Mouse (Mus musculus): ENCODE measurements at regions not wholly inside any gene's neighbourhood (a gene's known extent, or its start where the extent isn't known, plus 50 kb on each side); places are given as distances from the start of the nearest gene placed in this dataset.

DNA sequence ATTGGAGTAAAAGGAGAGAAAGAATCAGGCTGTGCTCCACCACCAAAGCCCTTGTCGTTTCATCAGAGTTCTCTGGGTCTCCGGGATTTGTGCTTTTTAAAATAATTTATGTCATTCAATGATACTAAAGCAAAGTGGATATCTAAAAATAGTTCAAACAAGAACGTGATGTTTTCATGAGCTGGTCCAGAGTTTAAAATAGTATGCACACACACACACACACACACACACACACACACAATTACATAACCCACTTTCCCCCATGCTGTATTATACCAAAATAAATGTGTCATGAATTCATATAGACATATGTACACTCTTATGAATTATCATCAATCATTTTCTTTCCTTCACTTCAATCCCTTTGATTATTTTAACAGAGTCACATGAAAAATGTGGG, 118.5 kb upstream of the Gdnf start:
- TF ChIP-seq POLR2A (IDR thresholded peaks at IDR 0.05; ENCODE audit: insufficient read depth, low read depth, low read length): no peak
- no peak for TF ChIP-seq CTCF (IDR thresholded peaks at IDR 0.05; ENCODE audit: insufficient read depth, low read depth, low read length)

DNA sequence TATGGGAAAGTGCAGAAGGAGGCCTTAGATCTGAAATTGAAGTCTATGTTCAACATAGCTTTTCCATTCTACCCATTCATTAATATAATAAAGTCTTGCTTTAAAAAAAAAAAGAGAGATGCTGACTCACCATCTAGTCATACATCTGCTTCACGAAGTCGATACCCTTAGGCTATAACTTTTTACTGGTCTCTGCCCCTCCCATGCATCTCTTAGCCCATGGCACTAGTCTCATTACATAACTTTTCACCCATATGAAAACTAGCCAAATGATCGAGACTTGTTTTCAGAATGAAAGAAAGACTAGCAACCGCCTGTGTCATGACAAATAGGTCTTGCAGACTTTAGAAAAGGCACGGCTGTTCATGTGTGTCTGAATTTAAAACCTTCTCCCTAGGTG, 116.6 kb upstream of the Gdnf start:
- H3K4me3 ChIP-seq (ENCODE audit: insufficient read depth, low read depth, low read length): no peak overlapping the region
- H3K4me1 ChIP-seq (ENCODE audit: control insufficient read depth, insufficient read depth, low read length): no peaks in the 10 kb centered on the region
- TF ChIP-seq CTCF (IDR thresholded peaks at IDR 0.05; ENCODE audit: insufficient read depth, low read depth, low read length): no peak
- no peak for TF ChIP-seq POLR2A (IDR thresholded peaks at IDR 0.05; ENCODE audit: insufficient read depth, low read depth, low read length)
- H3K27ac ChIP-seq (ENCODE audit: insufficient read depth, low read depth, low read length): no peak overlapping the region
- 80% methylated on average over 5 of the region's 5 CpGs for WGBS

More for the DNA sequence above, 118.5 kb upstream of the Gdnf start:
- WGBS: 68% methylated on average over 3 of the region's 3 CpGs
- Histone ChIP-seq H3K27ac (ENCODE audit: insufficient read depth, low read depth, low read length) (no peak overlapping the region), H3K4me3 (ENCODE audit: insufficient read depth, low read depth, low read length) (no peak overlapping the region), H3K4me1 (ENCODE audit: control insufficient read depth, insufficient read depth, low read length) (no peaks in the 10 kb centered on the region)

DNA sequence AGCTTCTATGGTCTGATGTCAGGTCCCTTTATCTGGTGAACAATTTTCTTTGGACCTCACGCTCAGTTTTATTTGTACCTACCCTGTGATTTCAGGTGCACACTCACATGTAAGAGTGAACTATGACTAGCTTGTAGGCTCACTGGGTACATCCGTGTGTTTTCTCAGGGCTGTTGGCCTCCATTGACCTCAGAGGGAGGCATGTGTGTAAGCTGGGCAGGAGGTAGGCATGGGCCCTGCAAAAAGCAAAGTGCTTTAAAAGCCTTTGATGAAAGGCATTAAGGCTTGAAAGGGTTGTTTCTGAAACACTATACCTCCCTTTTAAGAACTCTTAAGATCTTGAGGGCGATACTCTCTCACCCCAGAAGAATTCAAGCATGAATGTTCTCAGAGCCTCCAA, 112.9 kb upstream of the Gdnf start:
- Histone ChIP-seq H3K27ac (ENCODE audit: insufficient read depth, low read depth, low read length) (no peak overlapping the region), H3K4me1 (ENCODE audit: control insufficient read depth, insufficient read depth, low read length) (no peaks in the 10 kb centered on the region), H3K4me3 (ENCODE audit: insufficient read depth, low read depth, low read length) (no peak overlapping the region)
- TF ChIP-seq POLR2A (IDR thresholded peaks at IDR 0.05; ENCODE audit: insufficient read depth, low read depth, low read length): no peak
- TF ChIP-seq CTCF (IDR thresholded peaks at IDR 0.05; ENCODE audit: insufficient read depth, low read depth, low read length): no peak
- 51% methylated on average over 3 of the region's 3 CpGs for WGBS

DNA sequence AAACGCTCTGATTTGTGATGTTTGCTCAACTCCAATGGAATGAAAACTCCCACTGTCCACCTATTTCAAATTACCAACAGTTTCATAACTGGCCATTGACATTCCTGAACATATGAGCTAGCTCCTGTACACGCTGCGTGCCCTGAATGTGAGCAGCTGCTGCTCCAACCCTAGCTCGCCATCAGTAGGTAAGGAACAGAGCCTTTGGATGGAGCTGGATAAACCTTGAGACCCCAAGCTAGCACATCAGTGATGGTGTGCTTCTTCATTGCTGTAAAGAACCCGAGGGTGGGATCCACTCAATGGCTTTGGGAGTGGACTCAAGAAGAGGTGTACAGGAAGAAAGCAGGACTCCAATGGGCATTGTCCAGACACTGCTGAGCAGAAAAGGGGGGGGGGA, 101.8 kb upstream of the Gdnf start:
- WGBS: 93% methylated on average over 5 of the region's 5 CpGs
- H3K4me3 ChIP-seq (ENCODE audit: insufficient read depth, low read depth, low read length): no peak overlapping the region
- no peak overlapping the region for H3K27ac ChIP-seq (ENCODE audit: insufficient read depth, low read depth, low read length)
- TF ChIP-seq CTCF (IDR thresholded peaks at IDR 0.05; ENCODE audit: insufficient read depth, low read depth, low read length) (no peak), POLR2A (IDR thresholded peaks at IDR 0.05; ENCODE audit: insufficient read depth, low read depth, low read length) (no peak)
- no peaks in the 10 kb centered on the region for H3K4me1 ChIP-seq (ENCODE audit: control insufficient read depth, insufficient read depth, low read length)

DNA sequence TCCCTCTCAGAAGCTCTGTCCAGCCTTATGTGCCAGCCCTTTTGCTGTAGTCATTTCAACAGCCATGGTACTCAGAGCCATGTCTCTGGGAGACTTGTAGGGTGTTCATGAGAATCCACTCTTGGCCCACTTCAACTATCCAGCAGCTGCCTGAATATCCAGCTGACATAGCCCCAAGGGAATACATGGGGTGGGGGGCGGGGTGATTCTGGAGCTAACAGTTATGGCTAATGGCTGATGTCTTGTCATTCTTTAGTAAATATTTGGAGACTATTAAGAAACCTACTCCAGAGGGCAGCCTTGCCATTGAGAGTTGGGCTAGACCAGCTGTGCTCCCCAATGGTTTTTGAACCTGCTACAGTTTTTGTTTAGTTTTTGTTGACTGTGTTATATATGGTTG, 96.0 kb upstream of the Gdnf start:
- WGBS: 87% methylated on average over 1 of the region's 1 CpGs
- TF ChIP-seq CTCF (IDR thresholded peaks at IDR 0.05; ENCODE audit: insufficient read depth, low read depth, low read length): no peak
- no peak for TF ChIP-seq POLR2A (IDR thresholded peaks at IDR 0.05; ENCODE audit: insufficient read depth, low read depth, low read length)
- Histone ChIP-seq H3K4me3 (ENCODE audit: insufficient read depth, low read depth, low read length) (no peak overlapping the region), H3K27ac (ENCODE audit: insufficient read depth, low read depth, low read length) (no peak overlapping the region), H3K4me1 (ENCODE audit: control insufficient read depth, insufficient read depth, low read length) (no peaks in the 10 kb centered on the region)

DNA sequence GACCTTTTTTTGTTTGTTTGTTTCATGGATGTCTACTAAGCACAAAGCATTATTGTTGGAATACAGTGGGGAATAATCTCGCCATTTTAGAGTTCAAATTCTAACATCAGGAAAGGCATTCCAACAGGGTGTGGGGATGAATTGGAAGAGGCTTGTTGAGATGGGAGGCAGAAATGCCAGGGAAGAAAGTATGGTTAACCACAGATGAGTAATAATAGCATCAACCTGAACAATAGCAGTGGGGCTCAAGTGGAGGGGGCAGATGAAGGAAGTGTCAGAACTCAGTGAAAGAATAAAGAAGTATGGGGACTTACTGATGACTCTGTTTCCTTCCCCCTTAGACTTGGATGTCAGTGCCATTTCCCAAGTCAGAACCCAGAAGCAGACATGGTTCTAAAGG, 94.5 kb upstream of the Gdnf start:
- Histone ChIP-seq H3K4me3 (ENCODE audit: insufficient read depth, low read depth, low read length) (no peak overlapping the region), H3K4me1 (ENCODE audit: control insufficient read depth, insufficient read depth, low read length) (no peaks in the 10 kb centered on the region), H3K27ac (ENCODE audit: insufficient read depth, low read depth, low read length) (no peak overlapping the region)
- TF ChIP-seq CTCF (IDR thresholded peaks at IDR 0.05; ENCODE audit: insufficient read depth, low read depth, low read length) (no peak), POLR2A (IDR thresholded peaks at IDR 0.05; ENCODE audit: insufficient read depth, low read depth, low read length) (no peak)
- WGBS: 78% methylated on average over 1 of the region's 1 CpGs

DNA sequence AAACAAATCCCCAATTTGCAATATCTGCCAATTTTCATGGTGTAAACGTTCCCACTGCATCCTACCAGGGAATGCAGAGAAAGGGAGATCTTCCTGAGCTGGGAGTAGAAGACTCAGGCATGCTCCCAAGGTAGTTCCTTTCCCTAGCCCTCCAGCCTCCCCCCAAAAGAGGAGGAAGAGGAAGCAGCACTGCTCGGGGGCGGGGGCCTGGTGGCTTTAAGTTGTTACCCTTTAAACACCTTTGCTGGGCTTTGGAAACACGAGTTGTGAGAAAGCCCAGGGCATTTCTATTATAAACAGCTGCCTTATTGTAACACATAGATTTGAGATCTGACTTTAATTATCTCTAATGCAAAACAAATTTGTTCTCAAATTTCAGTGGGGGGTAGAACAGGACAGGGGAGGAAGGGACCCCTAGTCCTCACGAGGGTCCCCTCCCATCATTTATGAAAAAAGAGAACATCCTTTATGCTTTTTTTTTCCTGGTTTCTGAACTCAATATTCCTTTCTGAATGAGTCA, 87.4 kb upstream of the Gdnf start:
- WGBS: 47% methylated on average over 5 of the region's 5 CpGs
- no peak for TF ChIP-seq CTCF (IDR thresholded peaks at IDR 0.05; ENCODE audit: insufficient read depth, low read depth, low read length)
- no peak for TF ChIP-seq POLR2A (IDR thresholded peaks at IDR 0.05; ENCODE audit: insufficient read depth, low read depth, low read length)
- no peak overlapping the region for H3K27ac ChIP-seq (ENCODE audit: insufficient read depth, low read depth, low read length)
- H3K4me3 ChIP-seq (ENCODE audit: insufficient read depth, low read depth, low read length): no peak overlapping the region
- no peaks in the 10 kb centered on the region for H3K4me1 ChIP-seq (ENCODE audit: control insufficient read depth, insufficient read depth, low read length)

DNA sequence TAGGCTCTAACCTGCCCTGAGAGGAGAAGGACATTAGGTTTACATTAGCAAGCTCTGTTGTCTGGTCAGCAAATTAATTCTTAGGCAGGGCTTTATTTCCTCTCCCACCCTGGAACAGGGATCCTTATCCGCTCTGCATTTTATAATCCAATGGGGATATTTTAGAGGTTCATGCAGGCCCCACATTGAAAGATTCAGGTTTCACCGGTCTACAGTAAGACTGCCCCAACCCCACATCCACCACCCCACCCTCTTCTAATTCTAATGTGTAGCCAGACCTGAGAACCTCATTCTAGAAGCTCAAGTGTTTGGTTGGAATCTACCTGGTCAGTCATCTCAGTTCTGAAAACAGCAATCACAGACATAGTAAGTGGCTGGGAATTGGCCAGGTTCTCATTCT, 86.9 kb upstream of the Gdnf start:
- WGBS: 93% methylated on average over 2 of the region's 2 CpGs
- Histone ChIP-seq H3K4me3 (ENCODE audit: insufficient read depth, low read depth, low read length) (no peak overlapping the region), H3K4me1 (ENCODE audit: control insufficient read depth, insufficient read depth, low read length) (no peaks in the 10 kb centered on the region), H3K27ac (ENCODE audit: insufficient read depth, low read depth, low read length) (no peak overlapping the region)
- TF ChIP-seq POLR2A (IDR thresholded peaks at IDR 0.05; ENCODE audit: insufficient read depth, low read depth, low read length) (no peak), CTCF (IDR thresholded peaks at IDR 0.05; ENCODE audit: insufficient read depth, low read depth, low read length) (no peak)

DNA sequence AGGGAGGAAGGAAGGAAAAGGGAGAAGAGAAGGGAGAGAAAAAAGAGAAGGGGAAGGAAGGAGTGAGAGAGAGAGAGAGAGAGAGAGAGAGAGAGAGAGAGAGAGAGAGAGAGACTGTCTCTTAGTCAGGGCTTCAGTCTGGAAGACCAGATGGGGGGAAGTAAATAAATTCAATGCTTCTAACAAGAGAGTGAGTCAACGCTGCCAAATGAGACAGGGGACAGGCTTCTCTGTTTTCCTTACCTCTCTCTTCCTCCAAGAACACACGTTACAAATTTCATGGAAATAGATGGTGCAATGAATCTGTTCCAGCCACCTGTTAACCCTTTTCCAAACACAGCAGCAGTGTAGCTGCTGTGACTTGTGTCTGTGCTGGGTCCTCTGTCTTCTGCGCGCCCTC, 85.1 kb upstream of the Gdnf start:
- 64% methylated on average over 4 of the region's 4 CpGs for WGBS
- H3K27ac ChIP-seq (ENCODE audit: insufficient read depth, low read depth, low read length): no peak overlapping the region
- H3K4me1 ChIP-seq (ENCODE audit: control insufficient read depth, insufficient read depth, low read length): no peaks in the 10 kb centered on the region
- H3K4me3 ChIP-seq (ENCODE audit: insufficient read depth, low read depth, low read length): no peak overlapping the region
- TF ChIP-seq CTCF (IDR thresholded peaks at IDR 0.05; ENCODE audit: insufficient read depth, low read depth, low read length) (no peak), POLR2A (IDR thresholded peaks at IDR 0.05; ENCODE audit: insufficient read depth, low read depth, low read length) (no peak)

DNA sequence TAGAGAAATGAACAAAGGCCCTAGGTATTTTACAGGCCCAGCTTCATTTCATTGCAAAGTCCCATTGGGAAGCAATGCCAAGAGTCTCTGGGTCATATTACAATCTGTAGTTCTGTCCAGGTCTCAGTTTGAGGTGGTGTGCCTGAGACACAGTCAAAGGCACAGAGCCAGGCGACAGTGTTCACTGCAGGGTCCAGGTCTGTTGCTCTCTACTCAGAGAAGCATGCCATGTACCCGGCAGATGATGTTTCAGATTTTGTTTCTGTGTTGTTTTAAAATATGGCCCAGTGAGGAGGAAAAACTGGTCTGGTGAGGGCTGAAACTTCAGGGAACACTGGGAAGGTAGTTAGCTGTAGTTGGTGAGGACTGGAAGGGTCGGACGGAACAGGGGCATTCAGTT, 63.1 kb upstream of the Gdnf start:
- 91% methylated on average over 4 of the region's 4 CpGs for WGBS
- H3K27ac ChIP-seq (ENCODE audit: insufficient read depth, low read depth, low read length): no peak overlapping the region
- TF ChIP-seq POLR2A (IDR thresholded peaks at IDR 0.05; ENCODE audit: insufficient read depth, low read depth, low read length): no peak
- TF ChIP-seq CTCF (IDR thresholded peaks at IDR 0.05; ENCODE audit: insufficient read depth, low read depth, low read length): no peak
- H3K4me1 ChIP-seq (ENCODE audit: control insufficient read depth, insufficient read depth, low read length): no peaks in the 10 kb centered on the region
- H3K4me3 ChIP-seq (ENCODE audit: insufficient read depth, low read depth, low read length): no peak overlapping the region

All from olfactory bulb, adult 2 months (tissue).